Mouse (Mus musculus): ENCODE data around the gene Agmat.

Agmat gene

GRCm38 (mm10) chr4:141746578-141747346 is at the start of gene Agmat:
Agmat (plus strand) TSS chr4:141746672.
- DNase-seq (ENCODE audit: low spot score), result no peak

GRCm38 (mm10) chr4:141704625-141705024 is 41.8 kb upstream of the Agmat start:
- DNase-seq (ENCODE audit: low spot score), result no peak

GRCm38 (mm10) chr4:141705331-141705730 is 41.1 kb upstream of the Agmat start:
- DNase-seq (ENCODE audit: low spot score), result peak; percentile 97

GRCm38 (mm10) chr4:141708005-141708404 is 38.5 kb upstream of the Agmat start:
- no peak for DNase-seq (ENCODE audit: low spot score)

- DNase-seq (ENCODE audit: low spot score), result no peak
Observed at GRCm38 (mm10) chr4:141708971-141709370, 37.5 kb upstream of the Agmat start.

GRCm38 (mm10) chr4:141711250-141711649 is 35.2 kb upstream of the Agmat start:
- no peak for DNase-seq (ENCODE audit: low spot score)

GRCm38 (mm10) chr4:141713598-141714142 is 32.8 kb upstream of the Agmat start:
- no peak for DNase-seq (ENCODE audit: low spot score)

GRCm38 (mm10) chr4:141715027-141715426 is 31.4 kb upstream of the Agmat start:
- DNase-seq (ENCODE audit: low spot score), result no peak

- peak; percentile 46 for DNase-seq (ENCODE audit: low spot score)
Observed at GRCm38 (mm10) chr4:141717633-141718032, 28.8 kb upstream of the Agmat start.

GRCm38 (mm10) chr4:141719304-141719703 is 27.2 kb upstream of the Agmat start:
- no peak for DNase-seq (ENCODE audit: low spot score)

GRCm38 (mm10) chr4:141720761-141721523 is 25.5 kb upstream of the Agmat start:
- no peak for DNase-seq (ENCODE audit: low spot score)

- DNase-seq (ENCODE audit: low spot score), result no peak
Observed at GRCm38 (mm10) chr4:141721961-141722360, 24.5 kb upstream of the Agmat start.

GRCm38 (mm10) chr4:141722731-141723672 is 23.5 kb upstream of the Agmat start, which contains the start of gene Ddi2:
Ddi2 (minus strand) TSS chr4:141723419.
- peak; percentile 94 for DNase-seq (ENCODE audit: low spot score)

GRCm38 (mm10) chr4:141723673-141724068 is 22.8 kb upstream of the Agmat start:
- DNase-seq (ENCODE audit: low spot score), result peak; percentile 26

GRCm38 (mm10) chr4:141724594-141724993 is 21.9 kb upstream of the Agmat start:
- no peak for DNase-seq (ENCODE audit: low spot score)

- no peak for DNase-seq (ENCODE audit: low spot score)
Observed at GRCm38 (mm10) chr4:141725277-141725676, 21.2 kb upstream of the Agmat start.

- no peak for DNase-seq (ENCODE audit: low spot score)
Observed at GRCm38 (mm10) chr4:141725738-141726137, 20.7 kb upstream of the Agmat start.

- no peak for DNase-seq (ENCODE audit: low spot score)
Observed at GRCm38 (mm10) chr4:141729266-141729665, 17.2 kb upstream of the Agmat start.

GRCm38 (mm10) chr4:141730401-141730800 is 16.1 kb upstream of the Agmat start:
- no peak for DNase-seq (ENCODE audit: low spot score)

- no peak for DNase-seq (ENCODE audit: low spot score)
Observed at GRCm38 (mm10) chr4:141731766-141732165, 14.7 kb upstream of the Agmat start.

- peak; percentile 94 for DNase-seq (ENCODE audit: low spot score)
Observed at GRCm38 (mm10) chr4:141734446-141735205, 11.8 kb upstream of the Agmat start.

Measured in MN1 (cell line).